8 mouse cellular contexts compared by ENCODE assay signal in the genomic region with DNA sequence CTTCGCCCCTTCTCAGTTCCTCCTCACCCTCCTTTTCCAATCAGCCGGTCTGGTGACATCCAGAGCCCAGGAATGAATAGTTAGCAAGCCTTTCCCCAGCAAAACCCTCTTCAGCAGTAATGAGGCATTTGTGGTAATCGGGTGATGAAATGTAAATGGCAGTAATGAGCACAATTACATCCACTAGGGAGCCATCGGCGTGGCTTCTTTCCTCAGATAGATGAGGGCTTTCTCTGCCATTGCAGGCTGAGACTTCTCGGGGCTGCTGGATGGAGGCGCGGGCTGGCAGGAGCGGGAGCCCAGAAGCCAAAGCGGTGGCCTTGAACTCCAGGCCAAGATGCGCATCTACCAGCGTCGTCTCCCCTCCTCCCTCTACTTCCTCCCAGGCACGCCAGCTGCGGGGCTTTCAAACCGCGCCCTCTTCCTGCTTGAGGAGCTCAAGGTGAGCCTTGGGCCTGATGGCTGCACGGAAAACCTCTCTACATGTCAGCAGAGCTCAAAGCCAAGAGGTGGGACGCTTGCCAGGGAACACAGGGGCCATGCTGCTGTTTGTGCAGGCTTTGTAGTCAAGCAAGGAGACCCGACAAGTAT.
DNase-seq lines count a peak whose midpoint lies in the region; ATAC-seq lines count a peak whose summit lies in the region.

No protein-coding gene starts in this region.

- peak overlapping the region; percentile 49 for H3K4me3 ChIP-seq in forebrain, embryonic 10.5 days
- H3K4me3 ChIP-seq in intestine, embryonic 15.5 days (replicated peaks), result peak overlapping the region; percentile 24
- peak overlapping the region; percentile 46 for H3K4me3 ChIP-seq in midbrain, embryonic 10.5 days

- 10% methylated on average over 20 of the region's 20 CpGs for WGBS in forebrain, embryonic 10.5 days
- 6% methylated on average over 20 of the region's 20 CpGs for WGBS in intestine, embryonic 15.5 days
- 12% methylated on average over 20 of the region's 20 CpGs for WGBS in midbrain, embryonic 10.5 days

- H3K9ac ChIP-seq in intestine, embryonic 15.5 days, result no peak overlapping the region

- peak overlapping the region; percentile 58 for H3K27ac ChIP-seq in forebrain, embryonic 10.5 days
- no peak overlapping the region for H3K27ac ChIP-seq in intestine, embryonic 15.5 days
- peak overlapping the region; percentile 13; the same call in 1 of the 2 replicates for H3K27ac ChIP-seq in midbrain, embryonic 10.5 days (replicated peaks)

- H3K4me1 ChIP-seq in forebrain, embryonic 10.5 days, result peaks cover 13% of the 10 kb centered on the region
- H3K4me1 ChIP-seq in intestine, embryonic 15.5 days (replicated peaks), result peaks cover 9% of the 10 kb centered on the region; the same call in 1 of the 2 replicates
- peaks cover 13% of the 10 kb centered on the region for H3K4me1 ChIP-seq in midbrain, embryonic 10.5 days

- DNase-seq in ovary, adult 18-20 months (ENCODE audit: low spot score), result peak; percentile 5
- DNase-seq in ovary, postnatal 10 days (ENCODE audit: low spot score), result no peak
- peak; percentile 13 to 33 for DNase-seq in cerebellum, adult 18-20 months
- peak; percentile 42 for DNase-seq in forebrain, embryonic 10.5 days (ENCODE audit: extremely low spot score, low spot score)
- DNase-seq in midbrain, embryonic 10.5 days (ENCODE audit: low spot score), result peak; percentile 33
- DNase-seq in testis, postnatal 10 days (ENCODE audit: low spot score), result peak; percentile 47
- no peak for DNase-seq in frontal cortex, adult 2 months (ENCODE audit: extremely low spot score in 1 of 2, low spot score in 1 of 2)

- peak; percentile 8; the same call in 1 of the 2 replicates for ATAC-seq in intestine, embryonic 15.5 days

- peaks cover 40% of the 10 kb centered on the region for H3K27me3 ChIP-seq in forebrain, embryonic 10.5 days (ENCODE audit: poor library complexity, severe bottlenecking)
- no peaks in the 10 kb centered on the region for H3K27me3 ChIP-seq in intestine, embryonic 15.5 days (replicated peaks)
- H3K27me3 ChIP-seq in midbrain, embryonic 10.5 days (ENCODE audit: low read depth, poor library complexity, severe bottlenecking), result peaks cover 39% of the 10 kb centered on the region

- H3K36me3 ChIP-seq in forebrain, embryonic 10.5 days (replicated peaks), result no peaks in the 10 kb centered on the region
- H3K36me3 ChIP-seq in intestine, embryonic 15.5 days, result no peaks in the 10 kb centered on the region
- H3K36me3 ChIP-seq in midbrain, embryonic 10.5 days, result no peaks in the 10 kb centered on the region

- H3K9me3 ChIP-seq in forebrain, embryonic 10.5 days, result no peaks in the 10 kb centered on the region
- no peaks in the 10 kb centered on the region for H3K9me3 ChIP-seq in intestine, embryonic 15.5 days
- no peaks in the 10 kb centered on the region for H3K9me3 ChIP-seq in midbrain, embryonic 10.5 days (replicated peaks)

- peak overlapping the region; percentile 57 for H3K4me2 ChIP-seq in intestine, embryonic 15.5 days (replicated peaks)

Comparison
In these comparisons a context has a peak if more than half of its experiments do, and no peak if none do; other contexts are left out.
1. DNase-seq: peak in ovary, adult 18-20 months (single experiment), cerebellum, adult 18-20 months (2 of 2), forebrain, embryonic 10.5 days (single experiment), midbrain, embryonic 10.5 days (single experiment) and testis, postnatal 10 days (single experiment); none in ovary, postnatal 10 days (single experiment) and frontal cortex, adult 2 months (0 of 2).
2. Peak in every context shown above with its lines, with median percentiles within 50 percentile points of each other: H3K4me3 ChIP-seq.